Comparison of ENCODE assay signal across 8 mouse cellular contexts in the genomic region with DNA sequence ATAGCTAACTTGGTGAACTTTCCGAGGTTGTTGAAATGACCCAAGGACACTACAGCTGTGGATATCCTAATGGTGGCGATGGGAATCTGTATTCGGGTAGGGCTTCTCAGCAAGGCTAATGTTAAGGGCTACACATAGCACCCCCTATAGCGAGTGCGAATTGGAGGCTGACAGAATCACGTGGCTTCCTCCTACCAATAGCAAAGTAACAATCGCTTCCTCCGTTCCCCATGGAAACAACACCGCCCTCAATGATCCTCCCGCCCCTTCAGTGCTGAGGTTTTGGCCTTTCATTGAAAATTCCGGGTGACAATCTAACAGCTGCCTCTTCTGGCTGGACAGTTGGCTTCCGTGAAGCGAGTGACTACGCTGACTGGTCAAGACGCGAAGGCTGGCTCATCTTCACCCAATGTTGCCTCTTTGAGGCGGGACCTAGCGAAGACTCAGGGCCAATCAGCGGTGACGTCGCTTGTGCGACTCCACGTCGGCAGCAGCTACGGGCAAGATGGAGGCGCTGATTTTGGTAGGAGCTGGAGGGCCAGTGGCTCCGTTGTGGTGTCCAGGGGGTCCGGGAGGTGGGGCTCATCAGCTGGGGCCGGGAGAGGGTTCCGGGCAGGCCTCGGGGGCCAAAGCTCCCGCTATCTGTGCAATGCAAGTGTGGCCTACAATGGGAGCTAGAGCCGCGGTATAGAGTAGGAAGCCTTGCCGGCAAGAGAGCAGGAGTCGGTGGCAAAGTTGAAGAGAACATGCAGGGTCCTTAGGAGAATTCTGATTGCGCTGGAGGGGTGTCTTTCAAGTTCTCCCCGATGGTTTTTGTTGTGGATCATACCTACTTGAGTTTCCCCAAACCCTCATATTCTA. TPM values are rescaled to one million over a fixed set of nuclear protein-coding genes. Genes with fewer than 3 reads are reported as not detected.
A peak's percentile ranks its signal among the peaks of the same experiment; 100 is the strongest.
DNase-seq lines count a peak whose midpoint lies in the region; ATAC-seq lines count a peak whose summit lies in the region.

Copz1 (plus strand) TSS at position 296 of the 861 bp plus-strand sequence.

- peak within 1 kb of the TSS; percentile 73 for H3K4me2 ChIP-seq in hindbrain, embryonic 12.5 days (replicated peaks)

- DNase-seq in NIH3T3 (ENCODE audit: low read depth), result peak; percentile 98
- peak; percentile 96 for DNase-seq in cerebellum, postnatal 10 days
- peak; percentile 96 to 98 for DNase-seq in frontal cortex, postnatal 10 days (ENCODE audit: low spot score in 2 of 2)
- peak; percentile 94 to 99 for DNase-seq in layer of hippocampus, postnatal 14 days (ENCODE audit: low spot score in 2 of 2)
- peak; percentile 93 for DNase-seq in lung, postnatal 14 days
- DNase-seq in retina, adult 2 months (ENCODE audit: low read depth, low spot score), result peak; percentile 93
- peak; percentile 86 to 95 for DNase-seq in thymus, postnatal 36 days

- H3K9me3 ChIP-seq in hindbrain, embryonic 12.5 days (replicated peaks), result no peaks in the 10 kb centered on the region

- ATAC-seq in hindbrain, embryonic 12.5 days (ENCODE audit: low FRiP score), result peak; percentile 99

- H3K9ac ChIP-seq in hindbrain, embryonic 12.5 days, result peak within 1 kb of the TSS; percentile 84

- no peaks in the 10 kb centered on the region for H3K27me3 ChIP-seq in hindbrain, embryonic 12.5 days

- peaks cover 18% of the 10 kb centered on the region for H3K4me1 ChIP-seq in hindbrain, embryonic 12.5 days

- WGBS in hindbrain, embryonic 12.5 days, result under 1% methylated on average over 38 of the region's 38 CpGs

- H3K4me3 ChIP-seq in hindbrain, embryonic 12.5 days, result peak within 1 kb of the TSS; percentile 83

- peak within 1 kb of the TSS; percentile 79 for H3K27ac ChIP-seq in hindbrain, embryonic 12.5 days

- H3K36me3 ChIP-seq in hindbrain, embryonic 12.5 days, result no peaks in the 10 kb centered on the region

RNA-seq across cellular contexts. Expression of gene Copz1, which starts in this region (rescaled TPM):
- polyA plus RNA-seq in hindbrain, embryonic 12.5 days (2016; fragmentation: Nextera tagmentation; extraction: Ambion mirVana), result 235 and 247 TPM in 2 replicates
- 100 to 1,000 TPM; 102 to 105 TPM for total RNA-seq in layer of hippocampus, postnatal 14 days (2021)

Comparison
In these comparisons a context has a peak if more than half of its experiments do, and no peak if none do; other contexts are left out.
1. Peak in every context shown above with its lines: DNase-seq, ATAC-seq, H3K4me3 ChIP-seq and H3K27ac ChIP-seq.